Comparison of ENCODE assay signal across 26 mouse cellular contexts in genomic region chr17:94165305-94165860, GRCm38 (mm10).
"Had no signal": no experiment of that assay in that cellular context is flagged by ENCODE, and none has a peak within 500 bp of the region (broad histone marks: within the 10 kb centered on the region; RNA-seq: fewer than 3 reads in every experiment).

No protein-coding gene starts in this region.

- H3K27me3 ChIP-seq: limb, embryonic 12.5 days; limb, embryonic 15.5 days; midbrain, embryonic 13.5 days; neural tube, embryonic 13.5 days had no signal

- H3K9me3 ChIP-seq: limb, embryonic 12.5 days; limb, embryonic 15.5 days; midbrain, embryonic 13.5 days; neural tube, embryonic 13.5 days had no signal

- H3K9ac ChIP-seq: limb, embryonic 12.5 days; limb, embryonic 15.5 days; liver, embryonic 14.5 days; liver, postnatal 0 days; lung, embryonic 14.5 days; midbrain, embryonic 13.5 days; neural tube, embryonic 13.5 days had no signal

- ATAC-seq: intestine, postnatal 0 days; liver, postnatal 0 days; lung, postnatal 0 days; midbrain, embryonic 13.5 days had no signal

- H3K4me1 ChIP-seq: limb, embryonic 12.5 days; limb, embryonic 15.5 days; midbrain, embryonic 13.5 days; neural tube, embryonic 13.5 days had no signal

- H3K36me3 ChIP-seq: limb, embryonic 12.5 days; limb, embryonic 15.5 days; midbrain, embryonic 13.5 days; neural tube, embryonic 13.5 days had no signal

- H3K4me2 ChIP-seq: limb, embryonic 12.5 days; limb, embryonic 15.5 days; liver, embryonic 11.5 days; lung, embryonic 14.5 days; midbrain, embryonic 13.5 days; neural tube, embryonic 13.5 days had no signal

- DNase-seq: kidney, adult 2 months; kidney, postnatal 25 days; layer of hippocampus, adult 9-11 months; layer of hippocampus, postnatal 36 days; left cerebral cortex, postnatal 4 days; liver, postnatal 0 days; lung, embryonic 14.5 days; right cerebral cortex, adult 18-20 months; right cerebral cortex, postnatal 14 days; right cerebral cortex, postnatal 4 days; thymus, adult 2 months; thymus, postnatal 14 days had no signal

- H3K4me3 ChIP-seq: layer of hippocampus, adult 2 months; left cerebral cortex, adult 2 months; limb, embryonic 12.5 days; limb, embryonic 15.5 days; midbrain, embryonic 13.5 days; myocyte; neural tube, embryonic 13.5 days had no signal

- H3K27ac ChIP-seq: kidney, postnatal 0 days; layer of hippocampus, adult 2 months; left cerebral cortex, adult 2 months; limb, embryonic 12.5 days; limb, embryonic 15.5 days; liver, embryonic 14.5 days; macrophage; midbrain, embryonic 13.5 days; neural tube, embryonic 13.5 days; stomach, postnatal 0 days had no signal
